Mouse (Mus musculus): Measurements from ENCODE around the gene 5330417H12Rik.
A peak's percentile ranks its signal among the peaks of the same experiment; 100 is the strongest.

Gene 5330417H12Rik

GRCm38 (mm10) chr7:107625061-107625460, at the start of gene 5330417H12Rik:
5330417H12Rik (minus strand) TSS chr7:107625161.
- DNase-seq (ENCODE audit: low spot score in 2 of 2): no peak

- DNase-seq (ENCODE audit: low spot score in 2 of 2): no peak
Observed at GRCm38 (mm10) chr7:107668514-107668913, 43.6 kb upstream of the 5330417H12Rik start.

- no peak for DNase-seq (ENCODE audit: low spot score in 2 of 2)
Observed at GRCm38 (mm10) chr7:107666262-107666902, 41.4 kb upstream of the 5330417H12Rik start.

GRCm38 (mm10) chr7:107665586-107666261, 40.8 kb upstream of the 5330417H12Rik start:
- peak in 1 of 2 experiments; percentile 18 for DNase-seq (ENCODE audit: low spot score in 2 of 2)

GRCm38 (mm10) chr7:107665221-107665585, 40.2 kb upstream of the 5330417H12Rik start:
- no peak for DNase-seq (ENCODE audit: low spot score in 2 of 2)

GRCm38 (mm10) chr7:107664063-107665056, 39.4 kb upstream of the 5330417H12Rik start:
- DNase-seq (ENCODE audit: low spot score in 2 of 2): no peak

- DNase-seq (ENCODE audit: low spot score in 2 of 2): no peak
Observed at GRCm38 (mm10) chr7:107663621-107664020, 38.7 kb upstream of the 5330417H12Rik start.

- DNase-seq (ENCODE audit: low spot score in 2 of 2): no peak
Observed at GRCm38 (mm10) chr7:107661843-107662281, 36.9 kb upstream of the 5330417H12Rik start.

GRCm38 (mm10) chr7:107661189-107661842, 36.4 kb upstream of the 5330417H12Rik start:
- peak; percentile 29 to 65 for DNase-seq (ENCODE audit: low spot score in 2 of 2)

- no peak for DNase-seq (ENCODE audit: low spot score in 2 of 2)
Observed at GRCm38 (mm10) chr7:107659186-107659918, 34.4 kb upstream of the 5330417H12Rik start.

GRCm38 (mm10) chr7:107656451-107656850, 31.5 kb upstream of the 5330417H12Rik start:
- no peak for DNase-seq (ENCODE audit: low spot score in 2 of 2)

- DNase-seq (ENCODE audit: low spot score in 2 of 2): no peak
Observed at GRCm38 (mm10) chr7:107651821-107652220, 26.9 kb upstream of the 5330417H12Rik start.

- no peak for DNase-seq (ENCODE audit: low spot score in 2 of 2)
Observed at GRCm38 (mm10) chr7:107649990-107650389, 25.0 kb upstream of the 5330417H12Rik start.

GRCm38 (mm10) chr7:107648937-107649688, 24.2 kb upstream of the 5330417H12Rik start:
- no peak for DNase-seq (ENCODE audit: low spot score in 2 of 2)

- DNase-seq (ENCODE audit: low spot score in 2 of 2): no peak
Observed at GRCm38 (mm10) chr7:107644987-107645386, 20.0 kb upstream of the 5330417H12Rik start.

GRCm38 (mm10) chr7:107642586-107643275, 17.8 kb upstream of the 5330417H12Rik start:
- DNase-seq (ENCODE audit: low spot score in 2 of 2): peak in 1 of 2 experiments; percentile 63

- DNase-seq (ENCODE audit: low spot score in 2 of 2): no peak
Observed at GRCm38 (mm10) chr7:107638026-107638425, 13.1 kb upstream of the 5330417H12Rik start.

- no peak for DNase-seq (ENCODE audit: low spot score in 2 of 2)
Observed at GRCm38 (mm10) chr7:107637398-107637797, 12.4 kb upstream of the 5330417H12Rik start.

GRCm38 (mm10) chr7:107633201-107633600, 8.2 kb upstream of the 5330417H12Rik start:
- no peak for DNase-seq (ENCODE audit: low spot score in 2 of 2)

Data from cerebellum, postnatal 4 days (tissue).